Mouse (Mus musculus) liver, embryonic 14.5 days (tissue): ENCODE data around the gene Zfp74. TPM values are rescaled to one million over a fixed set of nuclear protein-coding genes. Genes with fewer than 3 reads are reported as not detected.

Experiments
- ATAC-seq: fragments of 200-750 bp; cut with Nextera tagmentation; 2 replicates; pipeline ENCODE4 v1.8.0; 2017; ENCODE audit warnings: moderate number of reproducible peaks, mild to moderate bottlenecking, moderate library complexity; ENCODE audit not compliant: insufficient read depth
- DNase-seq, 3 experiments: peaks; one replicate each; pipeline ENCODE4 v3.0.0-alpha.2; 2012 to 2013; ENCODE audit warnings: low read depth in 3 of 3, low spot score in 3 of 3
- H3K27ac ChIP-seq: fragments of 300-500 bp; sonication (generic); 2 replicates; pipeline ENCODE4 v1.5.1; 2014; ENCODE audit warnings: moderate library complexity, mild to moderate bottlenecking, control low read depth, inconsistent platforms
- H3K27me3 ChIP-seq: fragments of 300-500 bp; sonication (generic); 2 replicates; pipeline ENCODE4 v1.6.1; 2014; ENCODE audit warnings: mild to moderate bottlenecking, low read length, moderate library complexity; ENCODE audit not compliant: control insufficient read depth, insufficient read depth
- H3K36me3 ChIP-seq: fragments of 300-500 bp; sonication (generic); replicated peaks from 2 replicates; pipeline ENCODE4 v1.6.1; 2014; ENCODE audit warnings: low read depth; ENCODE audit not compliant: control insufficient read depth, insufficient read depth
- H3K4me1 ChIP-seq, 2 experiments: fragments of 200-500 bp in 1 of 2; fragments of 300-500 bp in 1 of 2; sonication (generic) in 1 of 2; replicated peaks; 2 replicates each; pipeline ENCODE4 v1.6.1; 2012 to 2014; ENCODE audit warnings: antibody characterized with exemption in 1 of 2, inconsistent platforms in 1 of 2, low read length in 1 of 2; ENCODE audit not compliant: control insufficient read depth in 2 of 2, insufficient read depth in 2 of 2
- H3K4me2 ChIP-seq: fragments of 300-500 bp; sonication (generic); 2 replicates; pipeline ENCODE4 v1.6.1; 2014; ENCODE audit warnings: low read depth, mild to moderate bottlenecking, control low read depth, moderate library complexity
- H3K4me3 ChIP-seq, 2 experiments: fragments of 200-500 bp in 1 of 2; fragments of 300-500 bp in 1 of 2; sonication (generic) in 1 of 2; 2 replicates each; pipeline ENCODE4 v1.5.1; 2012 to 2014; ENCODE audit warnings: low read depth in 2 of 2, low read length in 2 of 2, mild to moderate bottlenecking in 2 of 2, control low read depth in 1 of 2, inconsistent platforms in 1 of 2, moderate library complexity in 1 of 2; ENCODE audit not compliant: insufficient read depth in 1 of 2
- H3K9ac ChIP-seq: fragments of 300-500 bp; sonication (generic); replicated peaks from 2 replicates; pipeline ENCODE4 v1.6.1; 2014; ENCODE audit warnings: mild to moderate bottlenecking, control low read depth, moderate library complexity
- H3K9me3 ChIP-seq: fragments of 300-500 bp; sonication (generic); 2 replicates; pipeline ENCODE4 v1.6.1; 2016; ENCODE audit warnings: low read length, mixed read lengths; ENCODE audit not compliant: control insufficient read depth
- CTCF ChIP-seq: IDR thresholded peaks from 2 replicates; pipeline ENCODE4 v1.5.1; 2016; ENCODE audit warnings: antibody characterized with exemption, low read depth, control low read depth
- EP300 ChIP-seq: IDR thresholded peaks from 2 replicates; pipeline ENCODE4 v1.6.1; 2016; ENCODE audit warnings: antibody characterized with exemption, low read depth
- whole genome bisulfite sequencing: fragments of 180-500 bp; shearing (Covaris S2); extraction: QIAGEN DNeasy Blood & Tissue Kit; methylation state at CpG from one replicate; pipeline ENCODE4 v1.1.7; 2014; ENCODE audit not compliant: insufficient replicate concordance; 5-methylcytosine and 5-hydroxymethylcytosine counted together
- polyA plus RNA-seq, 2 experiments: library from polyadenylated mRNA; depleted of rRNA in 1 of 2; stranded (reverse) in 1 of 2; unstranded in 1 of 2; fragments of >200 nt; fragmentation: Nextera tagmentation in 1 of 2; extraction: Ambion mirVana in 1 of 2; gene quantifications; 2 replicates each; pipeline versions ENCODE4 v1.2.1 to v1.2.3; 2012 to 2014

Gene Zfp74
- polyA plus RNA-seq, 2 experiments = 1.5 to 1.8 TPM

DNA sequence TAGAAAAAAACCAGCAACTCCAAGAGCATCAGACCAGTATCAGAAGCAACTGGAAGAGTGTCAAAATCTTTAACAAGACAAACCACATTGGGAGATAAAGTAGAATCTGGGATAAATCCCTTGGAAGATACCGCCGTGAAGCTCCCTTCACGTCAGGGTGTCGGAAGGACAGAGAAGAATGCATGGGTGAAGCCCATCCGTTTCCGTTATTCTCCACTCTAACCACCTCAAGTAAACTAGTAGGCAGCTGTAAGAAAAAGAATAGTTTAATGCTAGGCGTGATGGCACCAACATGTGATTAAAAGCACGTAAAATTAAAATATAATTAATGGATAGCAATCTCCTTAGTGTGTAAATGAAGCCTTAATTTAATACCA lies 47.2 kb downstream of the Zfp74 start:
- peak overlapping the region; percentile 89 for H3K4me2 ChIP-seq
- TF ChIP-seq EP300 (no peak), CTCF (no peak)
- H3K4me1 ChIP-seq = peaks cover 0 to 4% of the 10 kb centered on the region in 2 experiments; a peak in 3 of 4 replicates
- H3K36me3 ChIP-seq = no peaks in the 10 kb centered on the region
- 41% methylated on average over 8 of the region's 8 CpGs for WGBS
- no peak for ATAC-seq
- H3K9ac ChIP-seq = peak overlapping the region; percentile 74
- no peak for DNase-seq
- H3K9me3 ChIP-seq = no peaks in the 10 kb centered on the region
- H3K27ac ChIP-seq = no peak overlapping the region
- H3K27me3 ChIP-seq = no peaks in the 10 kb centered on the region
- peak overlapping the region; percentile 36 to 74; a peak in 3 of 4 replicates for H3K4me3 ChIP-seq

- peak within 1 kb of the TSS; percentile 74 for H3K9ac ChIP-seq
- H3K36me3 ChIP-seq = no peaks in the 10 kb centered on the region
- peak within 1 kb of the TSS; percentile 78 for H3K27ac ChIP-seq
- no peaks in the 10 kb centered on the region for H3K9me3 ChIP-seq
- H3K27me3 ChIP-seq = no peaks in the 10 kb centered on the region
- ATAC-seq (peak; percentile 75), DNase-seq (peak; percentile 58 to 82 (median 63))
- TF ChIP-seq EP300 = no peak
- no peak for TF ChIP-seq CTCF
- H3K4me1 ChIP-seq = peaks cover 0 to 4% of the 10 kb centered on the region in 2 experiments; a peak in 3 of 4 replicates
- whole genome bisulfite sequencing = under 1% methylated on average over 22 of the region's 22 CpGs
- H3K4me3 ChIP-seq = peak within 1 kb of the TSS; percentile 74 to 90
- H3K4me2 ChIP-seq = peak within 1 kb of the TSS; percentile 89
Measured at GRCm38 (mm10) chr7:29905966-29906681, 47.8 kb downstream of the Zfp74 start, which contains the start of gene Zfp27. Gene Zfp27, minus strand, starts transcription at chr7:29906572.

DNA sequence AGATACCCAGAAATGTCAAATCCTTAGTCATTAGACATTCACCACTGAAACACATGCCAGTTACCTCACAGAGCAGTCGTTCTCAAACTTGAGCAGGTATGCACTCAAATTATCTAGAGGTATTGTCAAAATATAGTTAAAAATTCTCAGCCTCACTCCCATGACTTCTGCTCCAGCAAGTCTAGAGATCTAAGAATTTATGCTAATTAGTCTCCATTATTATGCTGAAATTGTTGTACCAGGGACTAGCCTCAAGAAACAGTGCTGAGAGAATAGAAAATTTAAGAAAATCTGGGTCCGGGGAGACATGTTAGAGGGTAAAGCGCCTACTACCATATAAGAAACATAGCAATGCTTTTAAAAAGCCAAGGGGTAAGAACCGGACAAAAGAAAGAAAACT lies 49.8 kb downstream of the Zfp74 start:
- Histone ChIP-seq H3K36me3 (peaks cover under 1% of the 10 kb centered on the region; the same call in 1 of the 2 replicates), H3K9ac (no peak overlapping the region), H3K4me2 (no peak overlapping the region), H3K4me1 (peaks cover 0 to 4% of the 10 kb centered on the region in 2 experiments; a peak in 2 of 4 replicates), H3K4me3 (no peak overlapping the region), H3K9me3 (no peaks in the 10 kb centered on the region), H3K27ac (no peak overlapping the region), H3K27me3 (no peaks in the 10 kb centered on the region)
- no peak for ATAC-seq
- no peak for DNase-seq
- WGBS = 74% methylated on average over 4 of the region's 4 CpGs
- no peak for TF ChIP-seq CTCF
- TF ChIP-seq EP300 = no peak

GRCm38 (mm10) chr7:29898351-29898750 lies 55.5 kb downstream of the Zfp74 start:
- Histone ChIP-seq H3K36me3 (peaks cover 35% of the 10 kb centered on the region), H3K9me3 (peaks cover 25% of the 10 kb centered on the region), H3K27me3 (no peaks in the 10 kb centered on the region), H3K9ac (no peak overlapping the region), H3K4me3 (no peak overlapping the region), H3K4me1 (no peaks in the 10 kb centered on the region), H3K27ac (no peak overlapping the region), H3K4me2 (no peak overlapping the region)
- WGBS = 76% methylated on average over 4 of the region's 4 CpGs
- ATAC-seq = no peak
- TF ChIP-seq CTCF (0 out of 2 replicates have a peak, but pooled peaks have one; percentile 11), EP300 (no peak)
- DNase-seq = no peak

DNA sequence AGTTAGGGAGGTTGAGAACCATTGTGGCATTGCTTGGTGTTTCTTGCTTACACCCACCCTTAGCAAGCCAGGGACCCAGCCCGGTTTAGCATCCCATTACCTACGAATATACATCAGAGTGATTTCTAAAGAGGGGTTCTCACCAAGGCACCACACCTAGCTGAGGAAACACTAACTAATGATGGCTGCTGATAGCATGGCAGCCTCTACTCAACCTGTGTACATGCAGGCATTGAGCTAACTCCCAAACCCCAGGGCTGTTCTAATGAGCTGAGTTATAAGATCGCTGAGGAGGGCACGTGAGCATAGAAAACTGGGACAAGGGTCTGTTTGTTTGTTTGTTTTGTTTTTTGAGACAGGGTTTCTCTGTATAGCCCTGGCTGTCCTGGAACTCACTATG lies 61.1 kb downstream of the Zfp74 start:
- no peaks in the 10 kb centered on the region for H3K27me3 ChIP-seq
- DNase-seq (no peak), ATAC-seq (no peak)
- WGBS = 73% methylated on average over 4 of the region's 4 CpGs
- no peak overlapping the region for H3K27ac ChIP-seq
- no peak overlapping the region for H3K4me2 ChIP-seq
- TF ChIP-seq CTCF = no peak
- no peak for TF ChIP-seq EP300
- peaks cover 30% of the 10 kb centered on the region for H3K36me3 ChIP-seq
- H3K4me1 ChIP-seq = no peaks in the 10 kb centered on the region
- H3K9ac ChIP-seq = no peak overlapping the region
- H3K9me3 ChIP-seq = peaks cover 26% of the 10 kb centered on the region
- no peak overlapping the region for H3K4me3 ChIP-seq
